Mouse (Mus musculus): ENCODE measurements around the gene Pilrb2. TPM values are rescaled to one million over a fixed set of nuclear protein-coding genes. Genes with fewer than 3 reads are reported as not detected.
"Not testable (repeated sequence)": the region's sequence is repeated elsewhere in the genome, so short reads cannot be mapped to it uniquely, and the experiment has no call there.

The Pilrb2 gene
- polyA plus RNA-seq (2015; fragmentation: Nextera tagmentation; extraction: Ambion mirVana), result 1.1 and 1.5 TPM in 2 replicates

- H3K4me1 ChIP-seq (replicated peaks; ENCODE audit: control insufficient read depth, insufficient read depth, low read length); H3K27ac ChIP-seq (ENCODE audit: low read length); H3K9ac ChIP-seq (ENCODE audit: low read length); ATAC-seq (ENCODE audit: low read depth); H3K4me3 ChIP-seq (ENCODE audit: low read length); H3K9me3 ChIP-seq (ENCODE audit: control insufficient read depth, low read length); H3K4me2 ChIP-seq (ENCODE audit: low read depth, low read length); H3K36me3 ChIP-seq (ENCODE audit: control insufficient read depth, insufficient read depth, low read length); H3K27me3 ChIP-seq (ENCODE audit: control insufficient read depth, insufficient read depth, low read depth, low read length): not testable (repeated sequence)
- whole genome bisulfite sequencing, result 69% methylated on average over 2 of the region's 3 CpGs
Measured at GRCm38 (mm10) chr5:137871644-137872380, at the start of gene Pilrb2. Gene Pilrb2 (minus strand): TSS chr5:137871815.

- Histone ChIP-seq H3K4me2 (ENCODE audit: low read depth, low read length) (no peak overlapping the region), H3K4me3 (ENCODE audit: low read length) (no peak overlapping the region), H3K9ac (ENCODE audit: low read length) (no peak overlapping the region), H3K27me3 (ENCODE audit: control insufficient read depth, insufficient read depth, low read depth, low read length) (no peaks in the 10 kb centered on the region), H3K4me1 (replicated peaks; ENCODE audit: control insufficient read depth, insufficient read depth, low read length) (no peaks in the 10 kb centered on the region), H3K27ac (ENCODE audit: low read length) (no peak overlapping the region), H3K36me3 (ENCODE audit: control insufficient read depth, insufficient read depth, low read length) (no peaks in the 10 kb centered on the region), H3K9me3 (ENCODE audit: control insufficient read depth, low read length) (no peaks in the 10 kb centered on the region)
- WGBS, result 66% methylated on average over 6 of the region's 6 CpGs
- ATAC-seq (ENCODE audit: low read depth), result no peak
Measured at GRCm38 (mm10) chr5:137915550-137915949, 43.9 kb upstream of the Pilrb2 start.

- no peaks in the 10 kb centered on the region for H3K4me1 ChIP-seq (replicated peaks; ENCODE audit: control insufficient read depth, insufficient read depth, low read length)
- H3K27me3 ChIP-seq (ENCODE audit: control insufficient read depth, insufficient read depth, low read depth, low read length), result no peaks in the 10 kb centered on the region
- H3K4me2 ChIP-seq (ENCODE audit: low read depth, low read length), result no peak overlapping the region
- no peak overlapping the region for H3K4me3 ChIP-seq (ENCODE audit: low read length)
- H3K9me3 ChIP-seq (ENCODE audit: control insufficient read depth, low read length), result no peaks in the 10 kb centered on the region
- H3K27ac ChIP-seq (ENCODE audit: low read length), result no peak overlapping the region
- no peak overlapping the region for H3K9ac ChIP-seq (ENCODE audit: low read length)
- H3K36me3 ChIP-seq (ENCODE audit: control insufficient read depth, insufficient read depth, low read length), result no peaks in the 10 kb centered on the region
- ATAC-seq (ENCODE audit: low read depth), result no peak
Measured at GRCm38 (mm10) chr5:137914508-137914907, 42.9 kb upstream of the Pilrb2 start.

- Histone ChIP-seq H3K9me3 (ENCODE audit: control insufficient read depth, low read length) (no peaks in the 10 kb centered on the region), H3K27ac (ENCODE audit: low read length) (no peak overlapping the region), H3K36me3 (ENCODE audit: control insufficient read depth, insufficient read depth, low read length) (no peaks in the 10 kb centered on the region), H3K4me1 (replicated peaks; ENCODE audit: control insufficient read depth, insufficient read depth, low read length) (no peaks in the 10 kb centered on the region), H3K4me3 (ENCODE audit: low read length) (no peak overlapping the region), H3K4me2 (ENCODE audit: low read depth, low read length) (no peak overlapping the region), H3K27me3 (ENCODE audit: control insufficient read depth, insufficient read depth, low read depth, low read length) (no peaks in the 10 kb centered on the region), H3K9ac (ENCODE audit: low read length) (no peak overlapping the region)
- peak; percentile 74 for ATAC-seq (ENCODE audit: low read depth)
- WGBS, result 46% methylated on average over 3 of the region's 3 CpGs
Measured at GRCm38 (mm10) chr5:137909564-137910262, 38.1 kb upstream of the Pilrb2 start.

GRCm38 (mm10) chr5:137897812-137898211 is 26.2 kb upstream of the Pilrb2 start:
- no peak overlapping the region for H3K9ac ChIP-seq (ENCODE audit: low read length)
- 48% methylated on average over 1 of the region's 1 CpGs for WGBS
- no peak overlapping the region for H3K4me3 ChIP-seq (ENCODE audit: low read length)
- no peak overlapping the region for H3K27ac ChIP-seq (ENCODE audit: low read length)
- H3K4me1 ChIP-seq (replicated peaks; ENCODE audit: control insufficient read depth, insufficient read depth, low read length), result no peaks in the 10 kb centered on the region
- no peaks in the 10 kb centered on the region for H3K36me3 ChIP-seq (ENCODE audit: control insufficient read depth, insufficient read depth, low read length)
- no peaks in the 10 kb centered on the region for H3K9me3 ChIP-seq (ENCODE audit: control insufficient read depth, low read length)
- no peak overlapping the region for H3K4me2 ChIP-seq (ENCODE audit: low read depth, low read length)
- no peaks in the 10 kb centered on the region for H3K27me3 ChIP-seq (ENCODE audit: control insufficient read depth, insufficient read depth, low read depth, low read length)
- no peak for ATAC-seq (ENCODE audit: low read depth)

GRCm38 (mm10) chr5:137892954-137893353 is 21.3 kb upstream of the Pilrb2 start:
- ATAC-seq (ENCODE audit: low read depth), result no peak
- Histone ChIP-seq H3K27ac (ENCODE audit: low read length) (no peak overlapping the region), H3K4me1 (replicated peaks; ENCODE audit: control insufficient read depth, insufficient read depth, low read length) (no peaks in the 10 kb centered on the region), H3K9me3 (ENCODE audit: control insufficient read depth, low read length) (no peaks in the 10 kb centered on the region), H3K9ac (ENCODE audit: low read length) (no peak overlapping the region), H3K4me3 (ENCODE audit: low read length) (no peak overlapping the region), H3K36me3 (ENCODE audit: control insufficient read depth, insufficient read depth, low read length) (no peaks in the 10 kb centered on the region), H3K27me3 (ENCODE audit: control insufficient read depth, insufficient read depth, low read depth, low read length) (no peaks in the 10 kb centered on the region), H3K4me2 (ENCODE audit: low read depth, low read length) (no peak overlapping the region)
- WGBS, result 52% methylated on average over 1 of the region's 1 CpGs

- Histone ChIP-seq H3K4me1 (replicated peaks; ENCODE audit: control insufficient read depth, insufficient read depth, low read length) (no peaks in the 10 kb centered on the region), H3K9ac (ENCODE audit: low read length) (no peak overlapping the region), H3K4me3 (ENCODE audit: low read length) (no peak overlapping the region), H3K36me3 (ENCODE audit: control insufficient read depth, insufficient read depth, low read length) (no peaks in the 10 kb centered on the region), H3K9me3 (ENCODE audit: control insufficient read depth, low read length) (no peaks in the 10 kb centered on the region), H3K27me3 (ENCODE audit: control insufficient read depth, insufficient read depth, low read depth, low read length) (no peaks in the 10 kb centered on the region), H3K27ac (ENCODE audit: low read length) (no peak overlapping the region), H3K4me2 (ENCODE audit: low read depth, low read length) (no peak overlapping the region)
- 80% methylated on average over 1 of the region's 1 CpGs for WGBS
- ATAC-seq (ENCODE audit: low read depth), result no peak
Measured at GRCm38 (mm10) chr5:137887666-137888065, 16.1 kb upstream of the Pilrb2 start.

GRCm38 (mm10) chr5:137885894-137886293 is 14.3 kb upstream of the Pilrb2 start:
- no peaks in the 10 kb centered on the region for H3K9me3 ChIP-seq (ENCODE audit: control insufficient read depth, low read length)
- H3K27ac ChIP-seq (ENCODE audit: low read length), result no peak overlapping the region
- WGBS, result 0% methylated on average over 2 of the region's 2 CpGs
- H3K27me3 ChIP-seq (ENCODE audit: control insufficient read depth, insufficient read depth, low read depth, low read length), result no peaks in the 10 kb centered on the region
- no peaks in the 10 kb centered on the region for H3K36me3 ChIP-seq (ENCODE audit: control insufficient read depth, insufficient read depth, low read length)
- peak; percentile 70 for ATAC-seq (ENCODE audit: low read depth)
- no peak overlapping the region for H3K4me2 ChIP-seq (ENCODE audit: low read depth, low read length)
- H3K4me1 ChIP-seq (replicated peaks; ENCODE audit: control insufficient read depth, insufficient read depth, low read length), result no peaks in the 10 kb centered on the region
- no peak overlapping the region for H3K9ac ChIP-seq (ENCODE audit: low read length)
- no peak overlapping the region for H3K4me3 ChIP-seq (ENCODE audit: low read length)

GRCm38 (mm10) chr5:137883345-137883744 is 11.7 kb upstream of the Pilrb2 start:
- Histone ChIP-seq H3K9me3 (ENCODE audit: control insufficient read depth, low read length) (no peaks in the 10 kb centered on the region), H3K4me2 (ENCODE audit: low read depth, low read length) (no peak overlapping the region), H3K27me3 (ENCODE audit: control insufficient read depth, insufficient read depth, low read depth, low read length) (no peaks in the 10 kb centered on the region), H3K9ac (ENCODE audit: low read length) (no peak overlapping the region), H3K27ac (ENCODE audit: low read length) (no peak overlapping the region), H3K36me3 (ENCODE audit: control insufficient read depth, insufficient read depth, low read length) (no peaks in the 10 kb centered on the region), H3K4me1 (replicated peaks; ENCODE audit: control insufficient read depth, insufficient read depth, low read length) (no peaks in the 10 kb centered on the region), H3K4me3 (ENCODE audit: low read length) (no peak overlapping the region)
- no peak for ATAC-seq (ENCODE audit: low read depth)
- WGBS, result 66% methylated on average over 3 of the region's 3 CpGs

Data from lung, embryonic 16.5 days (tissue).